Mouse (Mus musculus) limb, embryonic 13.5 days (tissue): ENCODE data around the gene Ddit4l. TPM values are rescaled to one million over a fixed set of nuclear protein-coding genes. Genes with fewer than 3 reads are reported as not detected.

Experiments used
- ATAC-seq: fragments of 200-750 bp; cut with Nextera tagmentation; 2 replicates; pipeline ENCODE4 v1.8.0; 2017; ENCODE audit warnings: low read depth, moderate number of reproducible peaks, moderate TSS enrichment; ENCODE audit not compliant: low FRiP score
- H3K27ac ChIP-seq: fragments of 300-500 bp; sonication (generic); 2 replicates; pipeline ENCODE4 v1.5.1; 2015; ENCODE audit warnings: inconsistent platforms, mild to moderate bottlenecking, moderate library complexity
- H3K27me3 ChIP-seq: fragments of 300-500 bp; sonication (generic); 2 replicates; pipeline ENCODE4 v1.6.1; 2015; ENCODE audit warnings: mild to moderate bottlenecking, inconsistent platforms
- H3K36me3 ChIP-seq: fragments of 300-500 bp; sonication (generic); 2 replicates; pipeline ENCODE4 v1.6.1; 2015; ENCODE audit warnings: inconsistent platforms, mild to moderate bottlenecking, moderate library complexity
- H3K4me1 ChIP-seq: fragments of 300-500 bp; sonication (generic); 2 replicates; pipeline ENCODE4 v1.6.1; 2015; ENCODE audit warnings: inconsistent platforms
- H3K4me2 ChIP-seq: fragments of 300-500 bp; sonication (generic); replicated peaks from 2 replicates; pipeline ENCODE4 v1.6.1; 2015; ENCODE audit warnings: inconsistent platforms, mild to moderate bottlenecking, moderate library complexity
- H3K4me3 ChIP-seq: fragments of 300-500 bp; sonication (generic); 2 replicates; pipeline ENCODE4 v1.5.1; 2015; ENCODE audit warnings: moderate library complexity, mild to moderate bottlenecking, inconsistent platforms
- H3K9ac ChIP-seq: fragments of 300-500 bp; sonication (generic); 2 replicates; pipeline ENCODE4 v1.6.1; 2015; ENCODE audit warnings: mild to moderate bottlenecking, inconsistent platforms
- H3K9me3 ChIP-seq: fragments of 300-500 bp; sonication (generic); 2 replicates; pipeline ENCODE4 v1.6.1; 2016; ENCODE audit warnings: inconsistent platforms
- WGBS: fragments of 180-500 bp; shearing (Covaris S2); methylation state at CpG from one replicate; pipeline ENCODE4 v1.1.7; 2015; 5-methylcytosine and 5-hydroxymethylcytosine counted together
- polyA plus RNA-seq: library from polyadenylated mRNA; unstranded; fragments of >200 nt; fragmentation: Nextera tagmentation; extraction: Ambion mirVana; gene quantifications from 2 replicates; pipeline ENCODE4 v1.2.1, GENCODE M21; 2015

Ddit4l gene
- polyA plus RNA-seq, 1 experiment from 2014 or later = 20.1 TPM

GRCm38 (mm10) chr3:137622895-137623580, 1.6 kb downstream of the Ddit4l start:
- WGBS = 33% methylated on average over 14 of the region's 14 CpGs
- no peaks in the 10 kb centered on the region for H3K36me3 ChIP-seq
- ATAC-seq = no peak
- no peaks in the 10 kb centered on the region for H3K9me3 ChIP-seq
- peaks cover 24% of the 10 kb centered on the region for H3K27me3 ChIP-seq
- H3K9ac ChIP-seq = peak overlapping the region; percentile 67
- H3K27ac ChIP-seq = no peak overlapping the region
- H3K4me2 ChIP-seq = peak overlapping the region; percentile 93
- H3K4me3 ChIP-seq = peak overlapping the region; percentile 57
- H3K4me1 ChIP-seq = peaks cover 11% of the 10 kb centered on the region

GRCm38 (mm10) chr3:137623581-137624362, 2.4 kb downstream of the Ddit4l start:
- H3K9ac ChIP-seq = peak overlapping the region; percentile 67
- WGBS = under 1% methylated on average over 45 of the region's 47 CpGs
- H3K27me3 ChIP-seq = peaks cover 24% of the 10 kb centered on the region
- peaks cover 11% of the 10 kb centered on the region for H3K4me1 ChIP-seq
- H3K4me2 ChIP-seq = peak overlapping the region; percentile 93
- H3K27ac ChIP-seq = no peak overlapping the region
- H3K36me3 ChIP-seq = no peaks in the 10 kb centered on the region
- ATAC-seq = peak; percentile 94
- H3K4me3 ChIP-seq = peak overlapping the region; percentile 57
- no peaks in the 10 kb centered on the region for H3K9me3 ChIP-seq

- Histone ChIP-seq H3K36me3 (no peaks in the 10 kb centered on the region), H3K9me3 (no peaks in the 10 kb centered on the region), H3K4me2 (peak overlapping the region; percentile 23; the same call in 1 of the 2 replicates), H3K4me1 (peaks cover 11% of the 10 kb centered on the region), H3K4me3 (no peak overlapping the region), H3K9ac (no peak overlapping the region), H3K27me3 (peaks cover 24% of the 10 kb centered on the region), H3K27ac (no peak overlapping the region)
- WGBS = 63% methylated on average over 5 of the region's 5 CpGs
- no peak for ATAC-seq
Measured at GRCm38 (mm10) chr3:137625054-137625453, 3.6 kb downstream of the Ddit4l start.

GRCm38 (mm10) chr3:137633726-137634125, 12.3 kb downstream of the Ddit4l start:
- 86% methylated on average over 10 of the region's 10 CpGs for whole genome bisulfite sequencing
- H3K9ac ChIP-seq = no peak overlapping the region
- no peak for ATAC-seq
- no peaks in the 10 kb centered on the region for H3K9me3 ChIP-seq
- no peaks in the 10 kb centered on the region for H3K4me1 ChIP-seq
- no peaks in the 10 kb centered on the region for H3K36me3 ChIP-seq
- no peak overlapping the region for H3K4me2 ChIP-seq
- H3K27me3 ChIP-seq = no peaks in the 10 kb centered on the region
- H3K27ac ChIP-seq = no peak overlapping the region
- no peak overlapping the region for H3K4me3 ChIP-seq

- ATAC-seq = no peak
- WGBS = 91% methylated on average over 4 of the region's 4 CpGs
- Histone ChIP-seq H3K27ac (no peak overlapping the region), H3K27me3 (no peaks in the 10 kb centered on the region), H3K4me2 (no peak overlapping the region), H3K4me3 (no peak overlapping the region), H3K4me1 (no peaks in the 10 kb centered on the region), H3K9me3 (no peaks in the 10 kb centered on the region), H3K36me3 (no peaks in the 10 kb centered on the region), H3K9ac (no peak overlapping the region)
Measured at GRCm38 (mm10) chr3:137636571-137636970, 15.2 kb downstream of the Ddit4l start.

DNA sequence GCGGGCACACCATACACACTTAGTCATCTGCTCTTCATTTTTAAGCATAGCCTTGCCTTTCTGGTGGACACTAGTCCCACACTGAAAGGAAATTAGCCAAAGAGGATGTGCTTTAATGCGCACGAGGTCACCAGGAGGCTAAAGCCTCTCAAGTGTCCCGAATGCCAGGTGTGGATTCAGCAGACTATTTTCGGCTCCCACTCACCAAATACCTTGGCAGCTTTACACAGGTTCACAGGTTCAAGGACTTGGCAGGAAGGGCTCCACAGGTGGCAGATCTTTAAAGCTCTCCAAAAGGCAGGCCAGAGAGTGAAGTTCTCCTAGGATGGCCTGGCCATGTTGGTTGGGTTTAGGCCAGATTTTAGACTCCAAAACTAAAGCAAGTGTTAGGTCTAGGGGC, 19.8 kb downstream of the Ddit4l start:
- ATAC-seq = no peak
- H3K9me3 ChIP-seq = no peaks in the 10 kb centered on the region

DNA sequence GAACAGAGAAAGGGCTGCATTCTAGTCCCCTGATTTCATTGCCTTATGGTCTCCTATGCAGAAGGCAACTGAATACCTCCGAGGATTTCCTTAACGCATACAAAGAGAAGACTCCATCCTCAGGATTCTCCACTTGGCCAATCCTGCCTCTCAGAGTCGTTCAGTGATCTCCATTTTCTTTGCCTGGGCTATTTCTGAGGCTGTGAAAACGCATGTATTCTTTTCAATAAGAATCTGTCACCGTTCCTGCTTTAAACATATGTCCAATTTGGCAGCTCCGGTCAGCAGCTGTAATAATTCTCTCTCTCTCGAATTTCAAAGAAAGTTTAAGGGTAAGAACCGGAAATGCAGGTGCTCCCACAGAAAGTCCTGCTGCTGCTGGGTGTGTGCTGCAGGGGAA, 20.7 kb downstream of the Ddit4l start:
- no peak for ATAC-seq
- WGBS = 22% methylated on average over 8 of the region's 8 CpGs
- Histone ChIP-seq H3K4me3 (no peak overlapping the region), H3K9ac (no peak overlapping the region), H3K27me3 (no peaks in the 10 kb centered on the region), H3K27ac (no peak overlapping the region), H3K9me3 (no peaks in the 10 kb centered on the region), H3K4me2 (no peak overlapping the region), H3K36me3 (no peaks in the 10 kb centered on the region), H3K4me1 (0 out of 2 replicates have a peak, but pooled peaks cover 20% of the 10 kb centered on the region)

More for the DNA sequence above, 19.8 kb downstream of the Ddit4l start:
- Histone ChIP-seq H3K27ac (no peak overlapping the region), H3K36me3 (no peaks in the 10 kb centered on the region), H3K4me1 (0 out of 2 replicates have a peak, but pooled peaks cover 20% of the 10 kb centered on the region), H3K4me3 (no peak overlapping the region), H3K4me2 (no peak overlapping the region), H3K27me3 (no peaks in the 10 kb centered on the region), H3K9ac (no peak overlapping the region)
- WGBS = 70% methylated on average over 5 of the region's 5 CpGs

DNA sequence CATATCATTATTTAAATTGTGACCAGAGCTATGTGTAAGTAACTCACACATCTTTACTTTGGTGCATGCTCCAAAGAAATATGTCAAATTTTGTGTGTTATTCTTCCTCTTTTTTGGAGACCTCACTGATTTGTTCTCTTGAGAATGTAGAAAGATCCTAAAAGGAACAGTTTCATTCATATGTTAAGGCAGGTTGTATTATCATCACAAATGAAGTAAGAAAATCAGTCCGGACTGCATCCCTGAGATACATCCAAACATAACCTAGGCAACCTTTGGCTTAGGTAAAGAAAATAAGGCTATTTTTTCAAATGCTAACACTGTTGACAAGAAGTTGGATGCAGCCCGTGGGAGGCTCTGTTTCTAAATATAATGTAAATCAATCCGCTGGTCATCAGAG, 21.2 kb downstream of the Ddit4l start:
- no peak overlapping the region for H3K4me2 ChIP-seq

DNA sequence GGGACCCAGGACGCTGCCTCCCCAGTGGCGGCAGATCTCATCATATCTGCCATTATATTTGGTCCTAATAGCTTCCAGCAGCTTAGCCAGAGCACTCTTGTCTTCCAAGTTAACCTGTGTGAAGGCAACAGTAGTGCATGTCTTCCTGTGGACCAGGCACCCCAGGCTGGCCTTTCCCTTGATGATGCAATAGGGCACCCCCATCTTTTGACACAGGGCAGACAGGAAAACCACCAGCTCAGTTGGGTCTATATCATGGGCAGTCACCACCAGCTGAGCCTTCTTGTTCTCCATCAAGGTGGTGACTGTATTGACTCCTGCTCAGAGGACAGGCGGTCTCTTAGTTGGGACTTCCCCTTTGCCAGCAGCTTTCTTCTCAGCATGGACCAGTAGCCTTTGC, 22.7 kb downstream of the Ddit4l start:
- no peak for ATAC-seq
- H3K4me3 ChIP-seq = no peak overlapping the region

More for the DNA sequence above, 21.2 kb downstream of the Ddit4l start:
- no peak overlapping the region for H3K4me3 ChIP-seq
- no peak overlapping the region for H3K9ac ChIP-seq
- no peaks in the 10 kb centered on the region for H3K9me3 ChIP-seq
- no peak overlapping the region for H3K27ac ChIP-seq
- 76% methylated on average over 3 of the region's 3 CpGs for WGBS
- H3K4me1 ChIP-seq = 0 out of 2 replicates have a peak, but pooled peaks cover 21% of the 10 kb centered on the region
- H3K36me3 ChIP-seq = no peaks in the 10 kb centered on the region
- H3K27me3 ChIP-seq = no peaks in the 10 kb centered on the region
- no peak for ATAC-seq

GRCm38 (mm10) chr3:137644947-137645346, 23.5 kb downstream of the Ddit4l start:
- no peaks in the 10 kb centered on the region for H3K9me3 ChIP-seq
- H3K9ac ChIP-seq = no peak overlapping the region
- 7% methylated on average over 6 of the region's 6 CpGs for WGBS
- H3K4me3 ChIP-seq = no peak overlapping the region
- H3K4me1 ChIP-seq = peaks cover 26% of the 10 kb centered on the region; the same call in 1 of the 2 replicates
- no peak overlapping the region for H3K27ac ChIP-seq
- no peak overlapping the region for H3K4me2 ChIP-seq
- no peak for ATAC-seq
- no peaks in the 10 kb centered on the region for H3K27me3 ChIP-seq
- H3K36me3 ChIP-seq = no peaks in the 10 kb centered on the region

More for the DNA sequence above, 22.7 kb downstream of the Ddit4l start:
- Histone ChIP-seq H3K9me3 (no peaks in the 10 kb centered on the region), H3K4me2 (no peak overlapping the region), H3K27me3 (no peaks in the 10 kb centered on the region), H3K27ac (no peak overlapping the region), H3K4me1 (peaks cover 26% of the 10 kb centered on the region; the same call in 1 of the 2 replicates), H3K36me3 (no peaks in the 10 kb centered on the region), H3K9ac (no peak overlapping the region)
- WGBS = 89% methylated on average over 3 of the region's 3 CpGs

DNA sequence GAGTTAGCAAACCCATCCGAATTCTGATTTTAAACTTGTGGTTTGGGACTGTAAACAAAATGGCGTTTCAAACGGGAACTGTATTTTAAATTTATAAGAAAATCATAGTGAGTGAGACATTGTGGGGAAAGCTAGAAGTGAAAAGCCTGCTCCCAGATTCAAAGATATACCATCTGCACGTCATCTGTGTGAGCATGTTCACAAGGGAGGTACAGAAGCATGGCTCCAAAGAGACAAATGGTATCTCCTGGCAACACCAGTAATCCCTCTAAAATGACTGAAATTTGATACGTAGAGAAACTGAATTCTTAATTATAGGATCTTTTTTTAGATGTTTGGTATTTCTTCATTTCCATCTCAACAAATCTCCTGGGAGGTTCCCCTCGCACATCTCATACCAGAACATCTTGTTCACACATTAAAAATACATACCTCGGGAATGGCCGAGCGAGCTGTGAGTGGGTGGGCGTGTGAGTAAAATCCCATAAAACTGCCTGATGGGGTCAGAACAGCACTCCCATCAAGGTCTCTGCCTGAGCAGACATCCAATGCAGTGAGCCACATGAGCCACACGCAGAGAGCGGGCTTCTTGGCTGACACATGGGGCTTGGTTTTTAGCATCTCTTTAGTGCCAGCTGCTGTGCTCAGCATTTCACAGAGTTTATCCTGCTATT, 26.2 kb downstream of the Ddit4l start:
- no peak overlapping the region for H3K27ac ChIP-seq
- H3K4me3 ChIP-seq = no peak overlapping the region
- 37% methylated on average over 12 of the region's 12 CpGs for WGBS
- peak; percentile 80 for ATAC-seq
- no peaks in the 10 kb centered on the region for H3K36me3 ChIP-seq
- peak overlapping the region; percentile 25; the same call in 1 of the 2 replicates for H3K9ac ChIP-seq
- no peaks in the 10 kb centered on the region for H3K9me3 ChIP-seq
- no peaks in the 10 kb centered on the region for H3K27me3 ChIP-seq
- peaks cover 20% of the 10 kb centered on the region; the same call in 1 of the 2 replicates for H3K4me1 ChIP-seq
- no peak overlapping the region for H3K4me2 ChIP-seq

DNA sequence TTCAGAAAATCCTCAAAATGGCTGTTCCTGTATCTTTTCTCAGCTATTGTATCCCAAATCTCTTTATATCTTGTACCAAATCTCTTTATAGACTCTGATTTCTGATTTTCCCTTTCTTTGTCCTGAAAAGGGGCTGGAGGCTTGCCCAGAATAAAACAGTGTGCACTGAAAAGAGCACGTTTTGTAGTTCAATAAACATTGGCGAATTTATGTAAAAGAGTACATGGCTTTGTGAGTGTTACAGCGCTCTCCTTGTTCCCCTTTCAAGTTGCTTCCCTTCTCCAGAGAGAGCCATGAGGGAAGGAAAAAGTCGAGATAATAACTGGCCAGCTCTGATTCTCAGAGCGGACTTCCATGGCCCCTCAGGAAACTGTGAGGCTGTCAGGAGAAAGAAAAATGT, 27.7 kb downstream of the Ddit4l start:
- H3K27me3 ChIP-seq = no peaks in the 10 kb centered on the region
- peaks cover 14% of the 10 kb centered on the region; the same call in 1 of the 2 replicates for H3K4me1 ChIP-seq
- no peak overlapping the region for H3K9ac ChIP-seq
- WGBS = 71% methylated on average over 5 of the region's 5 CpGs
- no peak overlapping the region for H3K4me3 ChIP-seq
- H3K9me3 ChIP-seq = no peaks in the 10 kb centered on the region
- H3K36me3 ChIP-seq = no peaks in the 10 kb centered on the region
- no peak for ATAC-seq
- no peak overlapping the region for H3K27ac ChIP-seq
- H3K4me2 ChIP-seq = no peak overlapping the region
